Mouse (Mus musculus) spleen, adult 2 months (tissue): ENCODE results near the gene Hps5.

ENCODE experiments used
- CTCF ChIP-seq: fragments of 200-500 bp; IDR thresholded peaks from 2 replicates; pipeline ENCODE4 v1.5.1; 2011; ENCODE audit warnings: mild to moderate bottlenecking, inconsistent platforms; ENCODE audit not compliant: insufficient read depth, insufficient read length, insufficient replicate concordance; ENCODE audit errors: extremely low read depth
- POLR2A ChIP-seq: fragments of 200-500 bp; IDR thresholded peaks from 2 replicates; pipeline ENCODE4 v1.6.1; 2011; ENCODE audit warnings: low read depth, low read length, inconsistent platforms

DNA sequence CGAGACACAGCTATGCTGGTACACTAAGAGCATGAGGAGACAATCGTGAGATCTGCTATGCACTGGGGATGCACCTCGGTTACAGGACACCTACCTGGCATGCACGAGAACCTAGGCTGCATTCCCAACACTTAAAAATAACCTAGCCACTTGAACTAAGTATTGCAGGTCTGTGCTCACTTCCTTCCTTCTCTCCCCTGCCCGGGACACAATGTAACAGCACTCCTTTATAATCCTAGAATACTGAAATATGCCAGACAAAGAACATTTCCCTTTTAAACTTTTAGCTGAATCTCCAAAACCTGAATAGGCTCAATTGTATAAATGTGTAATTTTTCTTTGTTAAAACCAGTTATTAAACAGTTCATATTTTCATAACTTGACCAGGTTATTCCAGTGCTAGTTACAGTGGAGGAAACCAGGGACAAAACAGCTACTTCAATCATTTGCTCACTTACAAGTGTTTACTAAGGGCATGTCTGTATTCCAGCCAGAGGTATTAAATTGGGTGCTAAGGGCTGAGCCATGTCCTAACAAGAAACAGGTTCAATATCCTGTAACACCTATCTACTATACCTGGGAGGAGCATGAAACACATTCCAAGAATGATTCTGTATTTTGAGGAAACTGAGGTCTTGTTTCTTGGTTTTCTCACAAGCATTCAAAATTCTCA lies 6.6 kb downstream of the Hps5 start:
- TF ChIP-seq POLR2A (no peak), CTCF (no peak)
